Mouse (Mus musculus) heart, adult 2 months (tissue): ENCODE results near the gene Slc35f5.

ENCODE experiments used
- CTCF ChIP-seq: fragments of 200-600 bp; IDR thresholded peaks from 2 replicates; pipeline ENCODE4 v1.8.1; 2022; ENCODE audit warnings: antibody characterized with exemption, mild to moderate bottlenecking, moderate library complexity
- EP300 ChIP-seq: fragments of 200-500 bp; IDR thresholded peaks from 2 replicates; pipeline ENCODE4 v1.6.1; 2011; ENCODE audit warnings: low read depth, low read length, control low read depth; ENCODE audit not compliant: insufficient read depth
- POLR2A ChIP-seq: fragments of 200-500 bp; IDR thresholded peaks from 2 replicates; pipeline ENCODE4 v1.6.1; 2011; ENCODE audit warnings: mild to moderate bottlenecking, low read depth, low read length, control low read depth; ENCODE audit not compliant: insufficient read depth

DNA sequence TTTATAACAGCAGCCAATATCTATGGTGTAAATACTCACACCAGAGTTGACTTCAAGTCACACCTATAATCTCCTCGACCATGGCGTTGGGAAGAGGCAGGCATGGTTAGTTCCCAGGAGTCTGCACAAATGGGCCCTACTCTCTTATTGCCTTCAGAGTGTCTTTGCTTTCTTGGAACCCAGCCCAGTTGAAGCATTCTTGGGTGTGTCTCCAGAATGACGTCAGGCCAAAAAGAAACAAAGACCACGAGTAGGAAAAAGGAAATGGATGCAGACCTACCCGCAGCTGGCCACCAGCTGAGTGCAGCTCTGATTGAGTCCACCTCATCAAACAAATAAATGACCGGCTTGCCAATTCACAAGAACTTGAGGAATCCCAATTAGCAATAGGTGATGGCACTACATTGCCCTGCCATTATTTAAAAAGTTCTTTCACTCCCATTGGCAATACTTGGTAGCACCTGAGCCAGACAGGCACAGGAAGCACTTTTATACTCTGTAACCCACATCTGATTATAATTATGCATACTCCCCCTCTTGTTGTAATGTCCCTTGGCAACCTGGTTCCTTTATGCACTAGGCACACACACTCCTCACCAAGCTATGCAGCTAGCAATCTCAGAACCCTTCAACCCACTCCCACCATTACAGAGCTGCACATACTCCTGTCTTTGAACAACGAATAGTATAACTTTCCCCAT is 34.3 kb upstream of the Slc35f5 start:
- TF ChIP-seq EP300 (0 out of 2 replicates have a peak, but pooled peaks have one; percentile 43), POLR2A (no peak), CTCF (no peak)
